Mouse (Mus musculus) bone marrow macrophage, adult 2 months (primary cell): ENCODE data around the gene Dync1li1. TPM values are rescaled to one million over a fixed set of nuclear protein-coding genes. Genes with fewer than 3 reads are reported as not detected.
"Not testable (repeated sequence)": the region's sequence is repeated elsewhere in the genome, so short reads cannot be mapped to it uniquely, and the experiment has no call there.

Experiments
- H3K27ac ChIP-seq: 2 replicates; pipeline ENCODE4 v1.5.1; 2012; ENCODE audit warnings: low read depth, low read length; ENCODE audit not compliant: insufficient read depth
- H3K4me1 ChIP-seq: 2 replicates; pipeline ENCODE4 v1.6.1; 2012; ENCODE audit warnings: low read length; ENCODE audit not compliant: control insufficient read depth, insufficient read depth
- H3K4me3 ChIP-seq: 2 replicates; pipeline ENCODE4 v1.5.1; 2012; ENCODE audit warnings: mild to moderate bottlenecking, low read length, moderate library complexity; ENCODE audit not compliant: insufficient read depth
- CTCF ChIP-seq: IDR thresholded peaks from 2 replicates; pipeline ENCODE4 v1.5.1; 2012; ENCODE audit warnings: low read depth, mild to moderate bottlenecking, low read length, moderate library complexity
- POLR2A ChIP-seq: IDR thresholded peaks from 2 replicates; pipeline ENCODE4 v1.6.1; 2012; ENCODE audit warnings: mild to moderate bottlenecking, low read depth, low read length, borderline replicate concordance
- polyA plus RNA-seq: library from polyadenylated mRNA; stranded (reverse); fragments of >200 nt; gene quantifications from 2 replicates; pipeline ENCODE4 v1.2.4, GENCODE M21; 2012; ENCODE audit not compliant: missing spikeins, insufficient read depth, insufficient read length

Dync1li1 gene
- polyA plus RNA-seq, 1 experiment, result 46.6 TPM

- H3K27ac ChIP-seq, result no peak overlapping the region
- no peak for TF ChIP-seq POLR2A
- no peak for TF ChIP-seq CTCF
- no peak overlapping the region for H3K4me3 ChIP-seq
- no peaks in the 10 kb centered on the region for H3K4me1 ChIP-seq
Measured at GRCm38 (mm10) chr9:114713481-114713880, 24.9 kb downstream of the Dync1li1 start.

GRCm38 (mm10) chr9:114716677-114717331, 28.2 kb downstream of the Dync1li1 start:
- no peak overlapping the region for H3K4me3 ChIP-seq
- H3K4me1 ChIP-seq, result no peaks in the 10 kb centered on the region
- H3K27ac ChIP-seq, result no peak overlapping the region
- no peak for TF ChIP-seq CTCF
- no peak for TF ChIP-seq POLR2A

- H3K4me1 ChIP-seq, result peaks cover 7% of the 10 kb centered on the region
- TF ChIP-seq CTCF, result no peak
- no peak for TF ChIP-seq POLR2A
- no peak overlapping the region for H3K4me3 ChIP-seq
- no peak overlapping the region for H3K27ac ChIP-seq
Measured at GRCm38 (mm10) chr9:114727315-114727714, 38.7 kb downstream of the Dync1li1 start.

GRCm38 (mm10) chr9:114728432-114728831, 39.8 kb downstream of the Dync1li1 start:
- H3K4me1 ChIP-seq, result peaks cover 11% of the 10 kb centered on the region
- H3K4me3 ChIP-seq, H3K27ac ChIP-seq: not testable (repeated sequence)

GRCm38 (mm10) chr9:114729911-114730805, 41.6 kb downstream of the Dync1li1 start:
- Histone ChIP-seq H3K4me1 (peaks cover 16% of the 10 kb centered on the region), H3K27ac (peak overlapping the region; percentile 19; the same call in 1 of the 2 replicates), H3K4me3 (peak overlapping the region; percentile 55)
- TF ChIP-seq CTCF (no peak), POLR2A (no peak)

DNA sequence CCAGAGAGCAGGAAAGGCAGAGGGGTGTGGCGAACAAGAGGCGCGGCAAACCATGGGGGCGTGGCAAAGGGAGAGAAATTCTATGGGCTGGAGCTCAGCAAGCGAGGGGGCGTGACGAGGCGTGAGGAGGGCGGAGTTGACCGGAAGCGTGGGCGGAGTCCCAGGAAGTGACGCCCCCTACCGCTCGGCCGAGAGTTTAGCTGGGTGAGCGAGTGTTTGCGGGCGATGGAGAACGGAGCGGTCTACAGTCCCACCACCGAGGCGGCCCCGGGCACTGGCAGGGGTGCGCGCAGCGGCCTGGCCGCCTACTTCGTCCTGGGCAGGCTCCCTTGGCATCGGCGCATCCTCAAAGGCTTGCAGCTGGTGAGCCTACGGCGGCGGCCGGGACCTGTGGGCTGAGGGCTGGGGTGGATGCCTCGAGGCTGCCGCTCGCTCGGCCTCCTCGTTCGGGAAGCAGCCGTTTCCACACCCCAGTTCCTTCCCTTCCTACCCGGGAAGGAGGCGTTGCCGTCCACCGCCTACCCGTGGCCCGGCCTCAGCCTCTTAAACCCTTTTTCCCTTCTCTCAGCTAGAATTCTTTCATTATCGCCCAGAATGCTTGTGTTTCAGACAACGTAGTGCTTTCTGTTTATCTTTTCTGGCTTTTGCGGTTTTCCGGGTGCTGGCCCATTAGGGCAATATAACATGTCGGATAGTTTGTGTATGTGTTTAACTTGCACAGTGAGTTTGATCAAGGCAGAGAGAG, 42.6 kb downstream of the Dync1li1 start, which contains the start of gene Cmtm6:
Cmtm6 (plus strand) TSS at position 106 of the 745 bp plus-strand sequence.
- H3K27ac ChIP-seq, result peak within 1 kb of the TSS; percentile 75
- H3K4me1 ChIP-seq, result peaks cover 16% of the 10 kb centered on the region
- TF ChIP-seq POLR2A (no peak), CTCF (no peak)
- H3K4me3 ChIP-seq, result peak within 1 kb of the TSS; percentile 74

GRCm38 (mm10) chr9:114731871-114732682, 43.5 kb downstream of the Dync1li1 start:
- TF ChIP-seq POLR2A, result no peak
- TF ChIP-seq CTCF, result no peak
- H3K4me3 ChIP-seq, result peak overlapping the region; percentile 74
- peak overlapping the region; percentile 75 for H3K27ac ChIP-seq
- peaks cover 21% of the 10 kb centered on the region for H3K4me1 ChIP-seq

DNA sequence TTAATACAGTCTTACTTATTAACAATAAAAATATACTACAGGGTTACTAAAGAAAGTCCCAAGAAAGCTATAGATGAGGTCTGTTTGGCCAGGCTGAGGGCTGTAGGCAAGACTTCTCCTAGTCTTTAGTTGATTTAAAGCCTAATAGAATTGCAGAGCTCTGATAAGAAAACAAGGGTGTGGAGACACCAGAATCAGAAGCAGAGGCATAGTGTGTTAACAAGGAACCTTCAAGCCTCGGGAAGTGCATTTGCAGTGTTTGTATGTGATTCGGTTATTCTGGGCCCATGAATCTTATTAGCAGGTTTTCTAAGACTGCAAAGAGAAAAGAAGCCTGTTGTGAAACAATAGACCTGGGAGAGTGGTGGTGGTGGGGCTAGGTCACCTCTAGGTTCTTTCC, 44.6 kb downstream of the Dync1li1 start:
- Histone ChIP-seq H3K27ac (no peak overlapping the region), H3K4me3 (no peak overlapping the region), H3K4me1 (peaks cover 24% of the 10 kb centered on the region)
- TF ChIP-seq CTCF, result no peak
- no peak for TF ChIP-seq POLR2A

GRCm38 (mm10) chr9:114736442-114736841, 47.9 kb downstream of the Dync1li1 start:
- no peak for TF ChIP-seq POLR2A
- TF ChIP-seq CTCF, result no peak
- Histone ChIP-seq H3K27ac (no peak overlapping the region), H3K4me3 (no peak overlapping the region), H3K4me1 (peaks cover 45% of the 10 kb centered on the region)

DNA sequence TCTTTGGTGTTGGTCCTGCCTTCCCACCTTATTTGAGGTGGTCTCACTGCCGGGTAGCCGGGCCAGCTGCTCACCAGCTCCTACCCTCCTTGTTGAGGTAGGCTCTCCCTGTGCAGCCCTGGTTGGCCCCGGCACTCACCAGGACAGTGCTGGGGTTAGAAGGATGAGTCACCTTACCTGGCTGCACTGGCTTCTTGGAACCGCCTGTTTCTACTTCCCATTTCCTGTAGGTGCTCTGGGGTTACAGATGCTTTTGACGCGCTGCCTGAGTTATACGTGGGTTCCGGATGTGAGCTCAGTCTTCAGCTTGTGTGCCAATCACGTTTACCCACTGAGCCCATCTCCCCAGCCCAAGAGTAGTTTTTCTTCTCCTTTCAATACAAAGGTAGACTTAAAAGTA, 51.7 kb downstream of the Dync1li1 start:
- no peak for TF ChIP-seq CTCF
- no peak for TF ChIP-seq POLR2A
- H3K27ac ChIP-seq, result no peak overlapping the region
- H3K4me1 ChIP-seq, result peaks cover 61% of the 10 kb centered on the region
- no peak overlapping the region for H3K4me3 ChIP-seq
